Mouse (Mus musculus) forebrain, postnatal 0 days (tissue): ENCODE measurements around the gene Foxl2. TPM values are rescaled to one million over a fixed set of nuclear protein-coding genes. Genes with fewer than 3 reads are reported as not detected.
A peak's percentile ranks its signal among the peaks of the same experiment; 100 is the strongest.

Experiments
- ATAC-seq: fragments of 200-750 bp; cut with Nextera tagmentation; 2 replicates; pipeline ENCODE4 v1.8.0; 2017; ENCODE audit warnings: mild to moderate bottlenecking, moderate library complexity
- DNase-seq: peaks from one replicate; pipeline ENCODE4 v3.0.0-alpha.2; 2015
- H3K27ac ChIP-seq: fragments of 300-500 bp; sonication (generic); 2 replicates; pipeline ENCODE4 v1.5.1; 2014; ENCODE audit warnings: low read depth, mild to moderate bottlenecking, antibody characterized with exemption, low read length, moderate library complexity, mixed read lengths
- H3K27me3 ChIP-seq: fragments of 300-500 bp; sonication (generic); 2 replicates; pipeline ENCODE4 v1.6.1; 2014; ENCODE audit warnings: mild to moderate bottlenecking, low read length, mixed read lengths; ENCODE audit not compliant: insufficient read depth
- H3K36me3 ChIP-seq: fragments of 300-500 bp; sonication (generic); 2 replicates; pipeline ENCODE4 v1.6.1; 2014; ENCODE audit warnings: mild to moderate bottlenecking, moderate library complexity; ENCODE audit not compliant: insufficient read depth
- H3K4me1 ChIP-seq: fragments of 300-500 bp; sonication (generic); 2 replicates; pipeline ENCODE4 v1.6.1; 2014; ENCODE audit warnings: antibody characterized with exemption; ENCODE audit not compliant: insufficient read depth
- H3K4me2 ChIP-seq: fragments of 300-500 bp; sonication (generic); 2 replicates; pipeline ENCODE4 v1.6.1; 2014; ENCODE audit warnings: low read depth, mild to moderate bottlenecking, moderate library complexity
- H3K4me3 ChIP-seq: fragments of 300-500 bp; sonication (generic); 2 replicates; pipeline ENCODE4 v1.5.1; 2014; ENCODE audit warnings: low read depth, low read length, mixed read lengths
- H3K9ac ChIP-seq: fragments of 300-500 bp; sonication (generic); 2 replicates; pipeline ENCODE4 v1.6.1; 2014; ENCODE audit warnings: mild to moderate bottlenecking
- H3K9me3 ChIP-seq: fragments of 300-500 bp; sonication (generic); 2 replicates; pipeline ENCODE4 v1.6.1; 2016; ENCODE audit warnings: low read length
- CTCF ChIP-seq: sonication (generic); IDR thresholded peaks from 2 replicates; pipeline ENCODE4 v1.5.1; 2016; ENCODE audit warnings: antibody characterized with exemption, control low read depth, low read depth
- WGBS: fragments of 180-500 bp; shearing (Covaris S2); extraction: QIAGEN DNeasy Blood & Tissue Kit; methylation state at CpG from one replicate; pipeline ENCODE4 v1.1.7; 2014; 5-methylcytosine and 5-hydroxymethylcytosine counted together
- polyA plus RNA-seq: library from polyadenylated mRNA; unstranded; fragments of >200 nt; fragmentation: Nextera tagmentation; extraction: Ambion mirVana; gene quantifications from 2 replicates; pipeline ENCODE4 v1.2.1, GENCODE M21; 2015
- total RNA-seq: library from RNA; depleted of rRNA; stranded (reverse); fragments of >200 nt; gene quantifications from 2 replicates; pipeline ENCODE4 v1.2.3, GENCODE M21; 2014; rRNA removed

The Foxl2 gene
- total and polyA plus RNA-seq, 2 experiments from 2014 or later = 0.61 to 0.71 TPM

DNA sequence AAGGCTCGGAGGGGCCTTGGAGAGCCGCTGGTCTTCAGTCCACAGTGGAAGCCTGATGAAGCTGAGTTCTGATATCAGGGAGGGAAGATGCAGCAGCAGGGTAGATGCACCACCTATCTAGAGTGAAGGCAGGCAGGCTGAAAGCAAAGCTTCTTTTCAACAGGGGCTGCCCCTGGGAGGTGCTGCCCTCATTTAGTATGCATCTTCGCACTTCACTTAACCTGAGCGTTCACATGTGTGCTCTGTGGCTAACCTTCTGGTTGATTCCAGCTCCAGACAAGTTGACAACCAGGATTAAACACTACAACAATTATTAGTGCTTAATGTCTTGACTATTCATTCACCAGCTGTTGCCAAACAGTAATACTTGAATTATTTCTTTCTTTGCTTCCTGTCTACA lies 39.0 kb downstream of the Foxl2 start:
- Histone ChIP-seq H3K36me3 (peaks cover 15% of the 10 kb centered on the region), H3K9ac (no peak overlapping the region), H3K4me3 (no peak overlapping the region), H3K27ac (no peak overlapping the region), H3K4me1 (no peaks in the 10 kb centered on the region), H3K9me3 (no peaks in the 10 kb centered on the region), H3K4me2 (no peak overlapping the region), H3K27me3 (no peaks in the 10 kb centered on the region)
- WGBS = 80% methylated on average over 4 of the region's 4 CpGs
- DNase-seq (no peak), ATAC-seq (no peak)
- TF ChIP-seq CTCF = no peak

GRCm38 (mm10) chr9:98999881-99000339 lies 44.8 kb downstream of the Foxl2 start:
- H3K27me3 ChIP-seq = no peaks in the 10 kb centered on the region
- no peak overlapping the region for H3K9ac ChIP-seq
- WGBS = 61% methylated on average over 9 of the region's 9 CpGs
- no peak overlapping the region for H3K27ac ChIP-seq
- no peaks in the 10 kb centered on the region for H3K9me3 ChIP-seq
- H3K36me3 ChIP-seq = peaks cover 26% of the 10 kb centered on the region
- H3K4me2 ChIP-seq = no peak overlapping the region
- H3K4me3 ChIP-seq = no peak overlapping the region
- DNase-seq = peak; percentile 20
- H3K4me1 ChIP-seq = no peaks in the 10 kb centered on the region
- no peak for TF ChIP-seq CTCF
- peak; percentile 76 for ATAC-seq

DNA sequence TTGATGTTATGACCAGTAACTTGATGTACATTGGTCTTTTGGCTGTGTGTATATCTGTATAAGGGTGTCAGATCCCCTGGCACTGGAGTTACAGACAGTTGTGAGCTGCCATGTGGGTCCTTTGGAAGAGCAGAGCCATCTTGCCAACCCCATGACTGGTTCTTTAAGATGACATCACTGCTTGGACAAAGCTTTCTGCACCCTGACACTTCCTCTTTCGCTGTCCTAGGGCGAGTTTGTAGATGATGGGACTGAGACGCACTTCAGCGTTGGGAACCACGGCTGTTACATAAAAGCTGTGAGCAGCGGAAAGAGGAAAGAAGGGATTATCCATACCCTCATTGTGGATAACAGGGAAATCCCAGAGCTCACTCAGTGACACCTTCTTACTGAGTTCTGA lies 46.2 kb downstream of the Foxl2 start:
- Histone ChIP-seq H3K36me3 (peaks cover 34% of the 10 kb centered on the region), H3K9ac (no peak overlapping the region), H3K27me3 (no peaks in the 10 kb centered on the region), H3K9me3 (no peaks in the 10 kb centered on the region), H3K4me1 (no peaks in the 10 kb centered on the region), H3K4me3 (no peak overlapping the region), H3K4me2 (no peak overlapping the region), H3K27ac (no peak overlapping the region)
- DNase-seq = no peak
- TF ChIP-seq CTCF = no peak
- no peak for ATAC-seq
- 85% methylated on average over 6 of the region's 6 CpGs for WGBS

Other genes with a start within 250 kb of the Foxl2 start
- not detected in 2 replicates for gene Prr23a1, start 112.8 kb upstream of the Foxl2 start, total RNA-seq
- gene Prr23a1, start 112.8 kb upstream of the Foxl2 start, polyA plus RNA-seq = 0.18 TPM in 1 of 2 replicates, not detected in the other
- not detected in 2 replicates for gene Prr23a2, start 98.8 kb upstream of the Foxl2 start, total RNA-seq
- not detected in 2 replicates for gene Prr23a2, start 98.8 kb upstream of the Foxl2 start, polyA plus RNA-seq
- gene Prr23a3, start 90.5 kb upstream of the Foxl2 start, total RNA-seq = not detected in 2 replicates
- not detected in 2 replicates for gene Prr23a3, start 90.5 kb upstream of the Foxl2 start, polyA plus RNA-seq
- gene 7420426K07Rik, start 52.2 kb upstream of the Foxl2 start, total RNA-seq = not detected in 2 replicates
- not detected in 2 replicates for gene 7420426K07Rik, start 52.2 kb upstream of the Foxl2 start, polyA plus RNA-seq
- 50.7 and 53.9 TPM in 2 replicates for gene Faim, start 31.1 kb downstream of the Foxl2 start, total RNA-seq
- gene Faim, start 31.1 kb downstream of the Foxl2 start, polyA plus RNA-seq = 101 and 106 TPM in 2 replicates
- 0.29 TPM in 1 of 2 replicates, not detected in the other for gene Gm1123, start 80.4 kb downstream of the Foxl2 start, total RNA-seq
- not detected in 2 replicates for gene Gm1123, start 80.4 kb downstream of the Foxl2 start, polyA plus RNA-seq
- gene Pik3cb, start 185.3 kb downstream of the Foxl2 start, total RNA-seq = 5.4 and 5.7 TPM in 2 replicates
- gene Pik3cb, start 185.3 kb downstream of the Foxl2 start, polyA plus RNA-seq = 2.1 and 2.2 TPM in 2 replicates